In the genomic region with DNA sequence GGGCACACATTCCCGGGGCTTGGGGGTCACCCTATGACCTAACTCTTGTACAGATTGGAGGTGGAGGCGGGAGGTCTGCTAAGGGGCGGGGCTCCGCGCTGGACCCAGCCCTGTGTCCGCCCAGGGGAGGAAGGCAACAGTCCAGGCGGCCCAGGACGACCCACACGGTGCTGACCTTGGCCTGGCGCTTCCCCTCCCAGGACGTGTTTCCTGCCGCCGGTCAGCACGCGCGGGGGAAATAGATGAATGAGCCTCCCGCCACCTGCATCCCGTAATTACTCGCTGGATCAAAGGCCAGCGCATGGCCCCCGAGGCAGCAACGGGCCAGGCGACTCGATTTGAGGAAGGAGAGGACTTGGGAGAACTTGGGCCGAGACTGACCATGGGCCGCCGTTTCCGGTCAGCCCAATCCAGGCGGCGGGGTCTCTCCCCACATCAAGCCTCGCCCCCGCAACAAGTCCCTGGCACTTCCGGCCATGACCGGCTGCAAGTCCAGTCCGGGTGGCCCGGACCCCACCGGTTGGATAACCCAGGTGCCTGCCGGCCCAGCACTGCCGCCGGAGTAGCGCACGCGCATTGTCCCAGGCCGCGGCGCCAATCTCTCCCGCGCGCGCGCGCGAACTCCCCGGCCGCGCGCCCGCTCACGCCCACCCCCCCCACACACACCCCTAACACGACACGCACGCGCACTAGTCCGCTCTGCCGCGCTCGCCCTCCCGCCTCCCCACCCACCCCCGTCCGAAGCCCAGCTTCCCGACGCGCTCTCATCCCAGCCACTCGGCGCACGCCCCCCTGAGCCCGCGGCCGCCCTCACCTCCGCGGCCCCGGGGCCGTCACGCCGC, we compare ENCODE assay signal across 8 mouse cellular contexts. TPM values are rescaled to one million over a fixed set of nuclear protein-coding genes. Genes with fewer than 3 reads are reported as not detected.
DNase-seq lines count a peak whose midpoint lies in the region; ATAC-seq and TF ChIP-seq lines count a peak whose summit lies in the region.

No protein-coding gene starts in this region.

- peaks cover 0 to 26% of the 10 kb centered on the region in 2 experiments for H3K4me1 ChIP-seq in MEL (ENCODE audit: control insufficient read depth in 1 of 2, insufficient read depth in 2 of 2, low read length in 2 of 2)
- H3K4me1 ChIP-seq in forebrain, embryonic 16.5 days (replicated peaks; ENCODE audit: control insufficient read depth, insufficient read depth, low read length) = peaks cover 20% of the 10 kb centered on the region
- H3K4me1 ChIP-seq in lung, postnatal 0 days (ENCODE audit: insufficient read depth, low read depth, low read length) = peaks cover 20% of the 10 kb centered on the region

- no peaks in the 10 kb centered on the region for H3K27me3 ChIP-seq in MEL (ENCODE audit: control insufficient read depth in 1 of 2, insufficient read depth in 2 of 2, low read length in 2 of 2)
- no peaks in the 10 kb centered on the region for H3K27me3 ChIP-seq in forebrain, embryonic 16.5 days (replicated peaks; ENCODE audit: control insufficient read depth, insufficient read depth, low read length)
- no peaks in the 10 kb centered on the region for H3K27me3 ChIP-seq in lung, postnatal 0 days (replicated peaks; ENCODE audit: insufficient read depth, low read length)

- peak overlapping the region; percentile 76 for H3K27ac ChIP-seq in MEL (ENCODE audit: control insufficient read depth, low read depth, low read length)
- peak overlapping the region; percentile 95 for H3K27ac ChIP-seq in forebrain, embryonic 16.5 days (ENCODE audit: low read length)
- H3K27ac ChIP-seq in lung, postnatal 0 days (ENCODE audit: low read length) = peak overlapping the region; percentile 94

- no peak for TF ChIP-seq EP300 in MEL (IDR thresholded peaks at IDR 0.05; ENCODE audit: low read depth in 1 of 2, low read length in 2 of 2)
- TF ChIP-seq EP300 in lung, postnatal 0 days (IDR thresholded peaks at IDR 0.05) = no peak

- ATAC-seq in forebrain, embryonic 16.5 days = peak; percentile 74
- ATAC-seq in lung, postnatal 0 days = peak; percentile 74

- intact Hi-C loops in heart, postnatal 36 days (cut with DNase I) = no loop called here

- H3K9ac ChIP-seq in MEL (ENCODE audit: control insufficient read depth, low read depth, low read length, poor library complexity, severe bottlenecking) = peak overlapping the region; percentile 99
- H3K9ac ChIP-seq in forebrain, embryonic 16.5 days (replicated peaks; ENCODE audit: low read depth, low read length) = peak overlapping the region; percentile 96
- peak overlapping the region; percentile 50 for H3K9ac ChIP-seq in lung, postnatal 0 days (replicated peaks; ENCODE audit: low read depth)

- H3K4me3 ChIP-seq in MEL (ENCODE audit: control insufficient read depth in 1 of 2, insufficient read depth in 1 of 2, low read depth in 2 of 2, low read length in 2 of 2) = peak overlapping the region; percentile 79 to 99
- H3K4me3 ChIP-seq in forebrain, embryonic 16.5 days (replicated peaks; ENCODE audit: low read length) = peak overlapping the region; percentile 87
- peak overlapping the region; percentile 81 for H3K4me3 ChIP-seq in lung, postnatal 0 days (ENCODE audit: low read depth, low read length)

- no peak for TF ChIP-seq RAD21 in MEL (IDR thresholded peaks at IDR 0.05; ENCODE audit: low read depth, low read length)

- WGBS in forebrain, embryonic 16.5 days = under 1% methylated on average over 57 of the region's 85 CpGs
- WGBS in lung, postnatal 0 days = under 1% methylated on average over 59 of the region's 85 CpGs

- no peaks in the 10 kb centered on the region for H3K9me3 ChIP-seq in MEL (replicated peaks; ENCODE audit: insufficient read depth, low read length)
- no peaks in the 10 kb centered on the region for H3K9me3 ChIP-seq in forebrain, embryonic 16.5 days (ENCODE audit: control insufficient read depth, low read length)
- no peaks in the 10 kb centered on the region for H3K9me3 ChIP-seq in lung, postnatal 0 days (ENCODE audit: low read length)

- peak; percentile 91 for DNase-seq in MEL (ENCODE audit: low read depth, low spot score)
- peak; percentile 88 for DNase-seq in cerebellum, adult 11-12 months
- DNase-seq in heart, postnatal 36 days = peak; percentile 80 to 92
- DNase-seq in layer of hippocampus, adult 9-11 months = peak; percentile 81
- peak; percentile 86 for DNase-seq in lung, postnatal 0 days (ENCODE audit: low spot score)
- DNase-seq in ovary, postnatal 36 days (ENCODE audit: low spot score) = peak; percentile 83
- peak; percentile 81 for DNase-seq in thymus, postnatal 25 days

- H3K79me2 ChIP-seq in MEL (ENCODE audit: control insufficient read depth, insufficient read depth, low read length, poor library complexity) = peaks cover 50% of the 10 kb centered on the region

- peak; percentile 48 to 55; a peak in 2 of 4 replicates for TF ChIP-seq POLR2A in MEL (IDR thresholded peaks at IDR 0.05; ENCODE audit: control insufficient read depth in 1 of 2, insufficient read depth in 1 of 2, low read depth in 1 of 2, low read length in 2 of 2, poor library complexity in 1 of 2)

- H3K4me2 ChIP-seq in forebrain, embryonic 16.5 days (ENCODE audit: low read length) = peak overlapping the region; percentile 82
- peak overlapping the region; percentile 83 for H3K4me2 ChIP-seq in lung, postnatal 0 days (replicated peaks; ENCODE audit: low read depth, low read length)

- peaks cover 0 to 12% of the 10 kb centered on the region in 2 experiments; a peak in 2 of 4 replicates for H3K36me3 ChIP-seq in MEL (ENCODE audit: control insufficient read depth in 1 of 2, insufficient read depth in 2 of 2, low read length in 2 of 2)
- H3K36me3 ChIP-seq in forebrain, embryonic 16.5 days (ENCODE audit: control insufficient read depth, insufficient read depth) = no peaks in the 10 kb centered on the region
- no peaks in the 10 kb centered on the region for H3K36me3 ChIP-seq in lung, postnatal 0 days (ENCODE audit: insufficient read depth, low read length)

- TF ChIP-seq CTCF in MEL (IDR thresholded peaks at IDR 0.05 in 2 of 3, conservative IDR thresholded peaks at IDR 0.05 in 1 of 3; ENCODE audit: control insufficient read depth in 1 of 3, insufficient read depth in 1 of 3, low read depth in 2 of 3, low read length in 3 of 3, poor library complexity in 1 of 3, severe bottlenecking in 1 of 3) = no peak
- TF ChIP-seq CTCF in lung, postnatal 0 days (IDR thresholded peaks at IDR 0.05) = no peak

TF ChIP-seq in MEL, 35 proteins besides CTCF, POLR2A, EP300 and RAD21:
- peak; percentile 80 for TF ChIP-seq NRF1 (IDR thresholded peaks at IDR 0.05; ENCODE audit: insufficient read depth, low read depth, low read length, poor library complexity, severe bottlenecking)
- peak; percentile 10; the same call in 1 of the 2 replicates for TF ChIP-seq MYC (IDR thresholded peaks at IDR 0.05; ENCODE audit: low read depth, low read length)
- TF ChIP-seq TCF12 (IDR thresholded peaks at IDR 0.05; ENCODE audit: low read depth, low read length) = no peak
- no peak for TF ChIP-seq USF1 (IDR thresholded peaks at IDR 0.05; ENCODE audit: low read depth, low read length)
- TF ChIP-seq E2F4 (IDR thresholded peaks at IDR 0.05; ENCODE audit: borderline replicate concordance, low read depth, low read length) = peak; percentile 55; the same call in 1 of the 2 replicates
- TF ChIP-seq MAZ (IDR thresholded peaks at IDR 0.05; ENCODE audit: low read depth, low read length) = 0 out of 2 replicates have a peak, but pooled peaks have one; percentile 16
- peak; percentile 33 for TF ChIP-seq NELFE (IDR thresholded peaks at IDR 0.05; ENCODE audit: low read depth, low read length)

RNA-seq across cellular contexts. Expression of a gene that starts 0.5 kb away (rescaled TPM):
- 19.3 and 22.7 TPM in 2 replicates for total RNA-seq in MEL (2012; rRNA removed)
- polyA plus RNA-seq in MEL (2012; ENCODE audit: insufficient read depth in 1 of 2, insufficient read length in 2 of 2, low read depth in 1 of 2, low replicate concordance in 2 of 2, missing spikeins in 1 of 2) = 10 to 100 TPM in 1 of 2 experiments, not detected in 1; 28.8 TPM
- 16.9 and 21.3 TPM in 2 replicates for polyA plus RNA-seq in forebrain, embryonic 16.5 days (2015; fragmentation: Nextera tagmentation; extraction: Ambion mirVana)
- total RNA-seq in heart, postnatal 36 days (2021) = 10 to 100 TPM; 30.2 to 34.0 TPM
- 29.5 and 47.4 TPM in 2 replicates for polyA plus RNA-seq in lung, postnatal 0 days (2015; fragmentation: Nextera tagmentation; extraction: Ambion mirVana)

RNA-seq across cellular contexts. Expression of a gene that starts 16.8 kb away (rescaled TPM):
- 16.2 and 18.2 TPM in 2 replicates for total RNA-seq in MEL (2012; rRNA removed)
- polyA plus RNA-seq in MEL (2012; ENCODE audit: insufficient read depth in 1 of 2, insufficient read length in 2 of 2, low read depth in 1 of 2, low replicate concordance in 2 of 2, missing spikeins in 1 of 2) = 10 to 100 TPM in 1 of 2 experiments, not detected in 1; 24.2 TPM
- polyA plus RNA-seq in forebrain, embryonic 16.5 days (2015; fragmentation: Nextera tagmentation; extraction: Ambion mirVana) = 99.6 and 101 TPM in 2 replicates
- 10 to 100 TPM in 1 of 2 experiments, 1 to 10 TPM in 1; 9.4 to 11.4 TPM for total RNA-seq in heart, postnatal 36 days (2021)
- polyA plus RNA-seq in lung, postnatal 0 days (2015; fragmentation: Nextera tagmentation; extraction: Ambion mirVana) = 41.1 and 42.9 TPM in 2 replicates

RNA-seq across cellular contexts. Expression of a gene that starts 41.6 kb away (rescaled TPM):
- total RNA-seq in MEL (2012; rRNA removed) = not detected in 2 replicates
- not detected for polyA plus RNA-seq in MEL (2012; ENCODE audit: insufficient read depth in 1 of 2, insufficient read length in 2 of 2, low read depth in 1 of 2, low replicate concordance in 2 of 2, missing spikeins in 1 of 2)
- not detected in 2 replicates for polyA plus RNA-seq in forebrain, embryonic 16.5 days (2015; fragmentation: Nextera tagmentation; extraction: Ambion mirVana)
- not detected for total RNA-seq in heart, postnatal 36 days (2021)
- polyA plus RNA-seq in lung, postnatal 0 days (2015; fragmentation: Nextera tagmentation; extraction: Ambion mirVana) = not detected in 2 replicates

Comparison
In these comparisons a context has a peak if more than half of its experiments do, and no peak if none do; other contexts are left out.
1. Peak in every context shown above with its lines: DNase-seq, ATAC-seq, H3K4me3 ChIP-seq and H3K27ac ChIP-seq.